In genomic region chr9:50887351-50887750, GRCm38 (mm10) we compare ENCODE assay signal across 7 mouse cellular contexts. TPM values are rescaled to one million over a fixed set of nuclear protein-coding genes. Genes with fewer than 3 reads are reported as not detected.
DNase-seq lines count a peak whose midpoint lies in the region; ATAC-seq and TF ChIP-seq lines count a peak whose summit lies in the region.

No protein-coding gene starts in this region.

- no peak overlapping the region for H3K4me2 ChIP-seq in hindbrain, embryonic 14.5 days (replicated peaks)
- no peak overlapping the region for H3K4me2 ChIP-seq in hindbrain, embryonic 13.5 days

- DNase-seq in hindbrain, embryonic 14.5 days (ENCODE audit: low spot score): no peak
- peak; percentile 85 for DNase-seq in NIH3T3 (ENCODE audit: low read depth)
- peak; percentile 65 for DNase-seq in lung, postnatal 10 days
- no peak for DNase-seq in cerebellum, postnatal 4 days (ENCODE audit: low spot score in 2 of 2)
- DNase-seq in urinary bladder, adult 2 months (ENCODE audit: low spot score): no peak

- H3K36me3 ChIP-seq in hindbrain, embryonic 14.5 days (replicated peaks; ENCODE audit: control insufficient read depth, insufficient read depth): peaks cover 5% of the 10 kb centered on the region; the same call in 1 of the 2 replicates
- H3K36me3 ChIP-seq in hindbrain, embryonic 13.5 days: peaks cover 26% of the 10 kb centered on the region
- H3K36me3 ChIP-seq in C2C12 (ENCODE audit: control insufficient read depth, insufficient read depth): peaks cover 19% of the 10 kb centered on the region

- H3K79me2 ChIP-seq in C2C12 (ENCODE audit: control insufficient read depth, insufficient read depth): no peaks in the 10 kb centered on the region

- no peak overlapping the region for H3K9ac ChIP-seq in hindbrain, embryonic 14.5 days
- H3K9ac ChIP-seq in hindbrain, embryonic 13.5 days: no peak overlapping the region

- no peaks in the 10 kb centered on the region for H3K9me3 ChIP-seq in hindbrain, embryonic 14.5 days (ENCODE audit: control insufficient read depth, low read length)
- no peaks in the 10 kb centered on the region for H3K9me3 ChIP-seq in hindbrain, embryonic 13.5 days

- 38% methylated on average over 4 of the region's 4 CpGs for WGBS in hindbrain, embryonic 14.5 days
- 51% methylated on average over 4 of the region's 4 CpGs for WGBS in hindbrain, embryonic 13.5 days

- H3K27ac ChIP-seq in hindbrain, embryonic 14.5 days: no peak overlapping the region
- no peak overlapping the region for H3K27ac ChIP-seq in hindbrain, embryonic 13.5 days

- H3K27me3 ChIP-seq in hindbrain, embryonic 14.5 days (ENCODE audit: control insufficient read depth, insufficient read depth, low read length): no peaks in the 10 kb centered on the region
- no peaks in the 10 kb centered on the region for H3K27me3 ChIP-seq in hindbrain, embryonic 13.5 days
- no peaks in the 10 kb centered on the region for H3K27me3 ChIP-seq in C2C12 (ENCODE audit: control insufficient read depth, insufficient read depth, insufficient read length)

- no peaks in the 10 kb centered on the region for H3K79me3 ChIP-seq in C2C12 (ENCODE audit: low read depth)

- peak; percentile 59; the same call in 1 of the 2 replicates for ATAC-seq in hindbrain, embryonic 14.5 days (ENCODE audit: low FRiP score)
- ATAC-seq in hindbrain, embryonic 13.5 days (ENCODE audit: low FRiP score): no peak

- no peaks in the 10 kb centered on the region for H3K4me1 ChIP-seq in hindbrain, embryonic 14.5 days (replicated peaks; ENCODE audit: control insufficient read depth, insufficient read depth, low read length)
- H3K4me1 ChIP-seq in hindbrain, embryonic 13.5 days (replicated peaks): peaks cover 28% of the 10 kb centered on the region

- no peak overlapping the region for H3ac ChIP-seq in C2C12 (ENCODE audit: control insufficient read depth, insufficient read length, low read depth)

- no peak for TF ChIP-seq CTCF in C2C12 (IDR thresholded peaks at IDR 0.05; ENCODE audit: control insufficient read depth, insufficient read depth, insufficient read length)

- no peak overlapping the region for H3K4me3 ChIP-seq in hindbrain, embryonic 14.5 days (replicated peaks; ENCODE audit: low read length)
- no peak overlapping the region for H3K4me3 ChIP-seq in hindbrain, embryonic 13.5 days
- H3K4me3 ChIP-seq in C2C12 (ENCODE audit: insufficient read depth, poor library complexity, severe bottlenecking): no peak overlapping the region

TF ChIP-seq in C2C12, 6 proteins besides CTCF, POLR2A, EP300 and RAD21:
- TF ChIP-seq MYOD1 (IDR thresholded peaks at IDR 0.05; ENCODE audit: control insufficient read depth, insufficient read length, low read depth): peak; percentile 7
- TF ChIP-seq MYOG (IDR thresholded peaks at IDR 0.05; ENCODE audit: control insufficient read depth, extremely low read depth, insufficient read length): no peak
- no peak for TF ChIP-seq FOSL1 (IDR thresholded peaks at IDR 0.05; ENCODE audit: insufficient read depth, low read length, poor library complexity, severe bottlenecking)
- no peak for TF ChIP-seq USF1 (IDR thresholded peaks at IDR 0.05; ENCODE audit: low read depth)

RNA-seq across cellular contexts. Expression of gene Ppp2r1b, which starts 42.2 kb away (rescaled TPM):
- polyA plus RNA-seq in hindbrain, embryonic 14.5 days (2014; fragmentation: Nextera tagmentation; extraction: Ambion mirVana): 49.0 and 55.3 TPM in 2 replicates
- 53.5 and 54.4 TPM in 2 replicates for polyA plus RNA-seq in hindbrain, embryonic 13.5 days (2015; fragmentation: Nextera tagmentation; extraction: Ambion mirVana)
- 26.7 TPM for polyA plus RNA-seq in C2C12 (2012; fragmentation: generic; extraction: Trizol)
- 20.9 and 23.5 TPM in 2 replicates for polyA plus RNA-seq in urinary bladder, adult 2 months (2012; rRNA removed)

Comparison
In these comparisons a context has a peak if more than half of its experiments do, and no peak if none do; other contexts are left out.
1. DNase-seq: peak in NIH3T3 (single experiment) and lung, postnatal 10 days (single experiment); none in hindbrain, embryonic 14.5 days (single experiment), cerebellum, postnatal 4 days (0 of 2) and urinary bladder, adult 2 months (single experiment).